Mouse (Mus musculus) Patski (cell line): ENCODE measurements around the gene H60c. TPM values are rescaled to one million over a fixed set of nuclear protein-coding genes. Genes with fewer than 3 reads are reported as not detected.

Experiments used
- ATAC-seq: fragments of 100-300 bp; one replicate; pipeline ENCODE4 v1.8.0; 2021
- CTCF ChIA-PET: fragments of 350-600 bp; sonication (Branson Sonifier 250); formaldehyde crosslinking; loops from one replicate; lab custom pipeline; 2022; ENCODE audit warnings: inconsistent platforms; lab: Charles Lee
- POLR2A ChIA-PET: fragments of 350-600 bp; sonication (Branson Sonifier 250); formaldehyde crosslinking; loops from one replicate; lab custom pipeline; 2022; ENCODE audit warnings: antibody characterized with exemption, inconsistent platforms; lab: Charles Lee
- DNase-seq: peaks from one replicate; pipeline ENCODE4 v3.0.0-alpha.2; 2011; ENCODE audit warnings: low read depth, low spot score
- H3K27me3 ChIP-seq: fragments of 371-371 bp; one replicate; pipeline ENCODE4 v1.5.1; 2021
- CTCF ChIP-seq: fragments of 100-300 bp; IDR thresholded peaks from one replicate; pipeline ENCODE4 v1.5.1; 2021
- in situ Hi-C: fragments of 300-500 bp; cut with MboI; formaldehyde crosslinking; loops from 3 replicates; pipeline ENCODE4 v1.11.1; 2018; ENCODE audit warnings: low pct_unique_long_range_greater_than_20kb, mixed read lengths
- polyA plus RNA-seq: library from polyadenylated mRNA; unstranded; gene quantifications from one replicate; pipeline ENCODE4 v1.2.3, GENCODE M21; 2021

The H60c gene
- polyA plus RNA-seq, 1 experiment from 2014 or later, result 0.19 TPM

DNA sequence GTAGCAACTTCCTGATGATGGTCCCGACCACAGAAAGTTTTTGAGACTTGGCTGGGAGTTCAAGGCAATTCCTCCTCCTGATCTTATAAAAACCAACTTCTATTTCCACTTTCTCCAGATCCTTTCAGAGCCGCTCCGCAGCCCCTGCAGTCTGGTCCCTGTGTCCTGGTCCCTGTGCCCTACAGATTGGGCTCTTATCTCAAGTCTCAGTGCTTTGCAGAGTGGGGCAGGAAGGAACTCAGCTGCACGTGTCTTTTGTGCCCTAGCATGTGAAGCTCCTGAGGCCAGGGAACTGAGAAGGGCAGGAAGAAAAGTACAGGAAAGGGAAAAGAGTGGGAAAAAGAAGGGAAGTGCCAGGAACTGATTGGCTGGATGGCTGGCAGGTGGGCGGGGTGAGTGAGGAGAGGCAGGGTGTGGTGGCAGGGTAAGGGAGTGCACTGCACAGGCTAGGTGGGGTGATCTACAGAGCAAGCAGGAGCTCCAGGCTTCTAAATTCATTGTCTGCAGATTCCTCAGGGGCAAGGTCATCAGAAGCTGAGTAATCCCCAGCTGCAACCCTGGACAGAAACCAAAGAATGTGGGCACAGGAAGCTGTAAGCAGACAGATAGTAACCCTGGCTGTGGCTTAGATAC lies 30.8 kb downstream of the H60c start:
- no peaks in the 10 kb centered on the region for H3K27me3 ChIP-seq
- in situ Hi-C loops, result loop anchor here (10.0 kb wide), 1 partner anchor 88 kb away; no protein-coding TSS in a partner anchor
- no peak for DNase-seq
- peak; percentile 100 for ATAC-seq
- POLR2A ChIA-PET, result no interaction called here
- TF ChIP-seq CTCF, result no peak
- CTCF ChIA-PET, result no interaction called here

DNA sequence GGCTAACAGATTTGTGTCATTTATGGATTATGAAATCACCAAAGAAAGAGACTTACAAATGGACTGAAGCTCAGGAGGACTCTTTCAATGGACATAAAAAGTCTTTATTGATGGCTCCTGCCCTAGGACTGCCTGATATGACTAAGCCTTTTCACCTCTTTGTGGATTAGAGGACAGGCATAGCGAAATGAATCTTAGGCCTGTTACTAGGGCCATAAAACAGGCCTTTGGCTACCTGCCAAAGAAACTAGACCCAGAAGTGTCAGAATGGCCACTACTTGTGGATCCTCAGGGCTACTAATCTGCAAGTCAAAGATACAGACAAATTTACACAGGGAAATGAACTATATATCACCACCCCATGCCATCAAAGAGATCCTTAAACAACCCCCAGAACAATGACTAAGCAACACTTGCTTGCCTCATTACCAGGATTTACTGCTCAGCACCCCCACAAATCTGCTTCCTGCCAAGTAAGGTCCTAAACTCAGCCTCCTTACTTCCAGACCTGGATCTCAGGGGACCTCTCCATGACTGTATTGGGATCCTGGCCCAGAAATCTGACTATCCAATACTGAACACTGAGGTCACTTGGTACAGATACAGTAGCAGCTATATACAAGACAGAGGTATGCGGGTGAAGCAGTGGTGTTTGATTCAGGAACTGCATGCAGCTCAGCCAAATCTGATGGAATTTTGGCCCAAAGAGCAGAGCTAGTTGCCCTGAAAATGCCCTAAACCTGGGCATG lies 39.0 kb downstream of the H60c start:
- ATAC-seq, result peak; percentile 51
- no peak for DNase-seq
- no peak for TF ChIP-seq CTCF
- ChIA-PET CTCF (no interaction called here), POLR2A (no interaction called here)
- H3K27me3 ChIP-seq, result no peaks in the 10 kb centered on the region
- in situ Hi-C loops, result no loop called here

Other genes starting within 250 kb of the H60c start
- 4.2 TPM for gene Ppp1r14c, start 98.3 kb upstream of the H60c start, polyA plus RNA-seq